Mouse (Mus musculus): Measurements from ENCODE around the gene Tet2.
A peak's percentile ranks its signal among the peaks of the same experiment; 100 is the strongest.
"Not testable (repeated sequence)": the region's sequence is repeated elsewhere in the genome, so short reads cannot be mapped to it uniquely, and the experiment has no call there.

Gene Tet2

DNA sequence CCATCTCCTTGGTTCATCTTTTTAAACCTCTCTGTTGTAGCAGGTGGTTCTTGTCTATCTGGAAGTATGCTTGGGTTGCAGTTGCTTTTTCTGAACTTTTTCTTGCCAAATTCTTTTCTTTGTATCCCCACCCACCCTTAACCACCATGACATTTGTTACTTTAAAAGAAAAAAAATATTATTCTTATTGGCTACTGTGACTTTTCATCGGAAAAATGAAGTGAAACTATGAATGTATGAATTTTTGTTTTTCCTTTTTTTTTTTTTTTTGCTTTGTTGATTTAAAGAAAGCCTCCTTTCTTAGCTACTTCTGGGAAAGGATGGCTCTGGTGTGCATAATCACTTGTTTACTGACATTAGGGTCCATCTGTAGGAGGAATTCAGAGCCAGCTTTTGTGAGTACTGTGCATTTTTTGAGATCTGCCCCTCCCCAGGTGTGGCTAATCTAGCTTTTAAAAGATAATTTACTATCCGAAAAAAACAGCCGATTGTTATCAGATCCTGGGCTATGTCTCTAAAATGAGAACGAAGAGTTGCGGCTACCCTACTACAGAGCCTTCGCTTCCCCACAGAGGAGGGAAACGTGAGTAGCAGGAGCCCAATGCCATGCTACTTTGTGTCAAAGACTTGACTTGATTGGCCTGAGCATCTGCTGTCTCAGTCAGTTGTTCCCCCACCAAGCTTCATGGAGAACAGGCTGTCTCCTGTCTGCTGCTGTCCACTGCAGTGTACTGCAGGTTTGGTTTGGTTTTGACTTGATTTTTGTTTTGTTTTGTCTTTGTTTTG lies 4.6 kb upstream of the Tet2 start:
- no peak for ATAC-seq (ENCODE audit: insufficient number of reproducible peaks, low FRiP score, low TSS enrichment)

DNA sequence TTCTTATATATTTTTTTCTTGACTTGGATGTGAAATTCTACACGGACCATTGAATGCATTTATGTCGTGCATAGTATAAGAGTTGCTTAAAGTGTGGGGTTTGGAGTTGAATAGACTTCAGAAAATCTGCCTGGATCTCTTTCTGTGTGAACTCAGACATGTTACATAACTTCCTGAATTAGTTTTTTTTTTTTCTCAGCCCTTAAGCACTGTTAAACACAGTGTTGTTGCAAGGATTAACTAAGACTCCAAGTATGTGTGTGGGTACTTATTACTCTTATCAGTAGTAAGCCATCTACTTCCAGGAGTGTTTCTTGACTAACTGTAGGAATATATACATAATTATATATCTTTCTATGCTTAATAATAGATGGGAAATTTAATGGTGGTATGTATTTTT lies 3.7 kb upstream of the Tet2 start:
- no peak for ATAC-seq (ENCODE audit: insufficient number of reproducible peaks, low FRiP score, low TSS enrichment)

DNA sequence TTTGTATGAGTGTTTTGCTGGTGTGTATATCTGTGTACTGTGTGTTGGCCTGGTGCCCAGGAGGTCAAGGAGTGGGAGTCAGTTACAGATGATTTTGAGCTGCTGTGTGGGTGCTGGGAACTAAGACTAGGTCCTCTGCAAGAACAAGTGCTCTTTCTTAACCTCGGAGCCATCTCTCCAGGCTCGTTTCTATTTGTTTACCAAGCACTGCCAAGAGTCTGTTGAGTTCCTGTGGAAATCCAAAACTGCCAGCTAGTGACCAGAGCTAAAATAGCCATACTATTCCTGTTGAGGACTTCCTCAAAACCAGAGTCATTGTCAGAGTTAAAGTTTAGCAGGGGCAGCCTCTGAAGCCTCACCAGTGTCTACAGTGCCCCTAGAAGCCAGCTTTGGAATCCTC lies 1.9 kb upstream of the Tet2 start:
- no peak for ATAC-seq (ENCODE audit: insufficient number of reproducible peaks, low FRiP score, low TSS enrichment)

DNA sequence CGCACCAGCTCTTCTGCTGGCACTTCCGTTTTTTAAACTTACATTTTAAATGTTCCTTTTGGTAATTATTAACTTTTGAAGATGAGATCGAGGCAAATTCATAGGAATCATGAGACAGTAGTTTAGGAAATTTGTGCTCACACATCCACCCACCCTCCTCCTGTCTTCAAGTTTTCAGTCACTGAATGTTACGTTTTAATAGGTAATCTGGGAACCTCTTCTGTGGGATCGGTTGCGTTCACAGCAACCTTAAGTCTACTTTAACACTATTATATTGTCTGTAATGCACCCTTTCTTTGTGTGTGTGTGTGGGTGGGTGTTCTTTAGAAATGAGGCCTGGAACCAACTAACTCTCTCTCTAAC lies 346 bp upstream of the Tet2 start:
- no peak for ATAC-seq (ENCODE audit: insufficient number of reproducible peaks, low FRiP score, low TSS enrichment)

DNA sequence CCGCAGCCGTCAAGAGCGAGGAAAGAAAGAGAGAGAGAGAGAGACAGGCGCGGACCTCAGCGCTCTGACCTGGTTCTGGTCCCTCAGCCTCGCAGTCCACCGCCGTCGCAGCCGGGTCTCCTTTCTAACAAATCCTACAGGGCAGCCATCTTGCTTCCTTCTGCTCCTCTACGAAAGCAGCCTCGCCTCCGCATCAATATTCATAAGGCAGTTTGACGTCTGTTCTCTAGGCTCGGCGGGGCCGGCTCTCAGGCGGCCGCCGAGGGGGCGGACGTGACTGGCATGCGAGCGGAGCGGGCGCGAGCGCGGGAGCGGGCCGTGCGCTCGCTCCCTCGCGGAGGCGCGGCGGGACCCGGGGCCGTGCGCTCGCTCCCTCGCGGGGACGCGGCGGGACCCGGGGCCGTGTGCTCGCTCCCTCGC lies 798 bp downstream of the Tet2 start:
- peak; percentile 93 for ATAC-seq (ENCODE audit: insufficient number of reproducible peaks, low FRiP score, low TSS enrichment)

DNA sequence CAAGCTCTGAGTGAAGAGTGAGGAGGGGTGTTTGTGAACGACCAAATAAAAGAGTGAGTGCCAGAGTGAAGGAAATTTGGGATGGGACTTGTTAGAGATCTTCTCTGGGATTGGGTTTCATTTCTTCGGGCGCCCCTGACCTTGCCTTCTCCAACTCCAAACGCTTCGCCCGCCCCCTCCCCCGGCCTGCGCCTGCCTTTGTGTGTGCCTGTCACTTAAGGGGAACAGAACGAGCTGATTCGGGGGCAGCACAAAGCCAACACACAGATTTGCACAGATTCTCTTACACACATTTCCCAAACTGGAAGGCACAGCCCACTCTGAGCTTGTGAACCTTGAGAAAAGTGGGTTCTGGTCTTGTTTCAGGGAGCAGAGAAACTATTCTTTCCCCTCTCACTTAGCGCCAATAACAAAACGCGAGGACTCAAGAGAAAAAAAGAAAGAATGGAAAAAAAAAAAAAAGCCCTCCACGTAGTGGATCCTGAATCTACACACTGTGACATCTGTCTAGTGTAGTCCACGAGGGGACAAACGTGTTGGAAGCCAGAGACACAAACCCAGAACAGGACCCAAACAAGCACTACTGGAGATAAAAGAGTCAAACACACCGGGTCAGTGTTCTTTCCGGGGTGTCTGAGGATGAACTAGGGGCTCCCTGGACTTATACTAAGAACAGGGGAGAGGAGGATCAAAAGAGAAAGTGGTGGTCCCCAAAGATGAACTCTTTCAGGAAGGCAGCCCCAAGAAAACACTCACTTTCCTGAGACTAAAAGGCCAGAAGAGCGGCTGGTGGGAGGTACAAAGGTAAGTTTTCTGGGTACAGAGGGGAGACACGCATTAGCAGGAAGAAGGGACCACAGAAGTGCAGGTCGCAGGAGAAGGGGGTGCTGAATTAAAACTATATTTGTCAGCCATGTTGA lies 1.6 kb downstream of the Tet2 start:
- ATAC-seq (ENCODE audit: insufficient number of reproducible peaks, low FRiP score, low TSS enrichment) = peak; percentile 2; the same call in 1 of the 2 replicates

DNA sequence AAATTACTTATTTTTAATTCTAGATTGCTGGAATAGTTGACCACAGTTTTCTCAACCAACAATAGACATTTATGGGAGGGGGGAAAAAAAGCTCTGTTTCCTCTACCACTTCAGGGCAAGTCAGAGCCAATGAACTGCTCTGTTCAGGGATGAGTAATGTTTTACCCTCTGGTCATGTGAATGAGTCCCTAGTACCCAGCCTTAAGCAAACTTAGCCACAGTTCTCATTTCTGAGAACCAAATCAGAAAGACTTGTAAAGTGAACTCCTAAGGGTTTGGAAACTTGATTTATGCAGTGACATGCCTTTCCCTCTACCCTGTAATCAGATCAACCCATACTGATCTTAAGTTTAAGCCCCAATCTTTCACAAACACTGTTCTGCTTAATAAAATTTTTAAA lies 2.9 kb downstream of the Tet2 start:
- no peak for ATAC-seq (ENCODE audit: insufficient number of reproducible peaks, low FRiP score, low TSS enrichment)

DNA sequence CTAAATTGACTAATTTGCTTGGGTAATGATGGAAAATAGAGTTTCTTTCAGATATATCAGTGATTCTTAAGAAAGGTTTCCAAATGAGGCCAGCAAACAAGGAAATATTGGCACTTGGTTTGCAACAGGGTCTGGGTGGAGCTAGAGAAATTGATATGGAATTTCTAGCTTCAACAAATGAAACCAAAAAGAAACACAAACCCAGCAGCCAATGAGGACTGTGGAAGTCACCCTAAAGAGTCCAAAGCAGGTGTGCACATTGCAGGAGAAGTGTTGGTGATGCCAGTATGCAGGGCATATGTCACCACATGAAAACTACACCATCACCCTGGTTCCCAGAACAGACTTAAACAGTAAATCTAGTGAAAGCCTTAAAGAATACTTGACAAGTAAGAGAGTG lies 3.9 kb downstream of the Tet2 start:
- no peak for ATAC-seq (ENCODE audit: insufficient number of reproducible peaks, low FRiP score, low TSS enrichment)

DNA sequence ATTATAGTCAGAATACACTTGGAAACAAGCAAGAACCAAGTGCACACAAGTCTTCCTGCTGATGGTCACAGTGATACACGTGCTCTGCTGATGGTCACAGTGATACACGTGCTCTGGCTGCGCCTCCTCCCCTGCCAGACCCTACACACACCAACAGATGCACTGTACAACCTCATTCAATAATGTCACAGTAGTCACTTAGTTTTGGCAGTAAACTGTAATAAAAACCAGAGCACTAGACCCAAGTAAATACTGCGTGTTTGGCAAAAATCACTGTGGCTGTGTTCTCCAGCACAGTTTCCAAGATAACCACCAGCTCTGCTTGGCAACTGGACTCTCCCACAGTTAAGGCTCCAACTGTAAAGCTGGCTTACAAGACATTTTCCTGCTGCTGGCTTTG lies 4.9 kb downstream of the Tet2 start:
- ATAC-seq (ENCODE audit: insufficient number of reproducible peaks, low FRiP score, low TSS enrichment) = no peak

DNA sequence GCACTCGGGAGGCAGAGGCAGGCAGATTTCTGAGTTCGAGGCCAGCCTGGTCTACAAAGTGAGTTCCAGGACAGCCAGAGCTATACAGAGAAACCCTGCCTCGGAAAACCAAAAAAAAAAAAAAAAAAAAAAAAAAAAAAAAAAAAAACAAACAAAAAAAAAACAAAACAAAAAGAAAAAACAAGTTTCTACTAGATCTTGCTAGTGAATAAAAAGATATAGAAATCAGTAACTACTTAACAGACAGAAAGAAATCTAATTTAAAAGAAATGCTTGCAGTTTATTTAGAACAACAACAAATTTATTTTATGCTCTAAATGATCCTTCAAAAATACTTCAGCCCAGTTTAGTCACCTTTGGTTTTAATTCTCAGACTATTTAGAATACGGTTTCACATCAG lies 6.4 kb downstream of the Tet2 start:
- not testable (repeated sequence) for ATAC-seq (ENCODE audit: insufficient number of reproducible peaks, low FRiP score, low TSS enrichment)

DNA sequence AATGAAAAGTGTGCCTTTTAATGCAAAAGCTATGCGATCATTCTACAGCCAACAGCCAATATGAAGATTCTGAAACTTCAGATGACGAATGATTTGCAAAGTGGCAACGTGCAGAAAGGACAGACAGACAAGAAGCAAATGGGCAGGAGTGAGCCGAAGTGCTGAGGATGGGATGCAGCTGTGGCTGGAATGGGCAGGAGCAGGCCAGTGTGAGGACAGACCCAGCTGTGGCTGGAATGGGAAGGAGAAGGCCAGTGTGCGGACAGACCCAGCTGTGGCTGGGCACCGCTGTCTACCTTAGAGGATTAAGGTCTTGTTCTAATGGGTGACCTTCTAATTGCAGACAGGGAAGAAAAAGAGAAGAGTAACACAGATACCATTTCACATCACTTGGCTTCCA lies 9.3 kb downstream of the Tet2 start:
- no peak for ATAC-seq (ENCODE audit: insufficient number of reproducible peaks, low FRiP score, low TSS enrichment)

DNA sequence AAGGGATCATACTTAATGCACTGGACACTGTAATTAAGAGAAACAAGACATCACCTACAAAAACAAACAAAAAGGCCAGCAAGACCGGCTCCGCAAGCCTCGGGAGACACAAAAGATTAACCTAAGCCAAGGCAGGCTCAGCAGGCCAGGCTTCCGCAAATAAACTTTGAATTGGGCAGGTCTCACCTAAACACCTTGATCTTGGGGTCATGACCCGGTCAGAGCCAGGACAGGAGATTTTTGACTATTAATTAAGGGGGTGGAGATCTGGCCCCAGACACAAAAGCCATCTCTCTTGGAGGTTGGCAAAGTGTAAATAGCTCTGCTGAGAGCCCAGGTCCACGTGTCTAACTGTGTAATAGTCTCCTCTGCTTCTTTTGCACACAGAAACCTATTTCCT lies 10.9 kb downstream of the Tet2 start:
- ATAC-seq (ENCODE audit: insufficient number of reproducible peaks, low FRiP score, low TSS enrichment) = no peak

DNA sequence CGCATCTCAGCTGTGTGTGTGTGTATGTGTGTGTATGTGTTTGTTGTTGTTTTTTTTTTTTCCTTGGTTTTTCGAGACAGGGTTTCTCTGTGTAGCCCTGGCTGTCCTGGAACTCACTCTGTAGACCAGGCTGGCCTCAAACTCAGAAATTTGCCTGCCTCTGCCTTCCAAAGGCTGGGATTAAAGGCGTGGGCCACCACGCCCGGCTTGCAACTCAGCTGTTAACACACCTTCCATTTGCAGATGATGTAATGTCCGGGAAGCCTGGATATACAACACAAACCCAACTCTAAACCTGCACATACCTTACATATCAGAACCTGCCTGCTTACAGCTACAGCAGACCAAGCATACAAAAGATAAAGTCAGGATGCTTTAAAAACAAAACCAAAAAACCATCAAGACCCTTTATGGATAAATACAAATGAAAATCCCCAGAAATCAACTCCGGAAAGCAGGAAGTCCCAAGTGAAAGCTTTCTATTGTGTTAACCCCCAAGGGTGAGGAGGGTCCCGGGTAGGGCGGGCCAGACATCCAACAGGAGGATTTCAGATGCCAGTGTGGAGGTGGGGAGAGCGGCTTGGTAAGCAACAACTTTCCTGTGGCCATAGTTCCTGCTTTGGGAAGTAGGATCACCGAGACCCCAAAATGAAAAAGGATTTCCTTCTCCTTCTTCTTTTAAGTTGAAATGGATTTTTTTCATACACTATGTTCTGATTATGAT lies 11.5 kb downstream of the Tet2 start:
- no peak for ATAC-seq (ENCODE audit: insufficient number of reproducible peaks, low FRiP score, low TSS enrichment)

DNA sequence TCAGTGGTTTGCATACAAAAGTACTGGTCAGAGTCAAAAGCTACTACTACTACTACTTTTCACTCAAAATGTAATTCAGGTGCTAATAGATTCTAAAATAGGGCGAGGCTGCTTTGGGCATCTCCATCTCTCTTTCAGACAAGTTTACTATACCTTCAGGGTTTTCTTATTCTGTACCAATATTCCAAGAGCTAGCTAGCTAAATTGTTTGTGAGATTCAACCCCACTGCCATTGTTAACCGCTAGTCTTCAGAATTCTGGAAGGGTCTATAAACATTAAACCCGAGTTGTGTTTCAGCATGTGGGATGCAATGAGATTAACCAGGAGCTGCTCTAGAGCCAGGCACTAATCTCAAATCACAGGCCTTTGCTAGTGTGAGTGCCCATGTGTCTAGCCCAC lies 12.1 kb downstream of the Tet2 start:
- no peak for ATAC-seq (ENCODE audit: insufficient number of reproducible peaks, low FRiP score, low TSS enrichment)

DNA sequence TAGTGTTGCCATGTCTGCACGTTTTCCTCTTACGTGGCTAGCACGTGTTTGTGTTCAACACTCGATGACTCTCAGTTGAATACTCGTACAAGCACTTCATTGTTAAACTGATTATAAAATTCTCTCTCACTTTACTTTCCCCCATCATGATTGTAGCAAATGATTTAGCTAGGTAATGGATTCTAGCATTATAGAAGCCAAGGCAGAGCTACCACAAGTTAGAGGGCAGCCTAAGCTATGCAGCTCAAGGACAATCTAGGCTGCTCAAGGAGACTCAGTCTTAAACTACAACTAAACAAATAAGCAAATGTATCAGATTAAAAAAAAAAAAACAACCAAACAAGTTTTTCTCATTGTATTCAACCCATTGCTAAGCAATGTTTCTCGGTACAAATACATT lies 12.7 kb downstream of the Tet2 start:
- ATAC-seq (ENCODE audit: insufficient number of reproducible peaks, low FRiP score, low TSS enrichment) = no peak

DNA sequence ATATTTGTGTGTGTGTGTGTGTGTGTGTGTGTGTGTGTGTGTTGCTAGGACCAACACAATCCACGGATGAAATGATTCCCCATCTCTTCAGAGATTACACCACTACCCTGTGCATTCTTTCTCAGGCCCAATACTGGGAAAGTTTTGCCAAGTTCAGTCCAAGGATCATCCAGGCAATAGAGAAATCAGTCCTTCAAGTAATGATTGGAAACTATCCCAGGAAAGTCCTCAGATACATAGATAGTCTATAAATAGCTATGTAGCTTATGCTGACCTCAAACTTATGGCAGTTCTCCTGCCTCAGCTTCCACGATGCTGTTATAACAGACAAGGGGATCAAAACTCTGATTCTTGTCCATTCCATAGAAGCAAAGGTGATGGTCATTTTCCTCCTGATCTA lies 13.8 kb downstream of the Tet2 start:
- no peak for ATAC-seq (ENCODE audit: insufficient number of reproducible peaks, low FRiP score, low TSS enrichment)

DNA sequence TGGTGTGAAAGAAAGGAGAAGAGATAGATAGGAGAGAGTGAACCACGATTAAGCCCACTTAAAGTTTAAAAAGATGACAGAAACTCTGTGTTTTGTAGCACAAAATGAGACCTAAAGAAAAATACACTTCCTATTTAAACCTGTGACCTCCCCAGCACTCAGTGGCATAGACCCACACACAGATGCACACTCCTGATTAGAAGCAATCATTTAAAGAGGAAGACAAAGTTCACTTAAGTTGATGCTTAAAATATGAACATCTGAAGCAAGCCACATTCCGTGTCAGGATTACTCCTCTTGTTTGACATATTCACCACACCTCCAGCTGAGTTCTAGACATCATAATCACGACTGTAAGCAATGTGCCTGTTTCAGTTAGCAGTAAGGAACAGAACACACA lies 14.3 kb downstream of the Tet2 start:
- no peak for ATAC-seq (ENCODE audit: insufficient number of reproducible peaks, low FRiP score, low TSS enrichment)

DNA sequence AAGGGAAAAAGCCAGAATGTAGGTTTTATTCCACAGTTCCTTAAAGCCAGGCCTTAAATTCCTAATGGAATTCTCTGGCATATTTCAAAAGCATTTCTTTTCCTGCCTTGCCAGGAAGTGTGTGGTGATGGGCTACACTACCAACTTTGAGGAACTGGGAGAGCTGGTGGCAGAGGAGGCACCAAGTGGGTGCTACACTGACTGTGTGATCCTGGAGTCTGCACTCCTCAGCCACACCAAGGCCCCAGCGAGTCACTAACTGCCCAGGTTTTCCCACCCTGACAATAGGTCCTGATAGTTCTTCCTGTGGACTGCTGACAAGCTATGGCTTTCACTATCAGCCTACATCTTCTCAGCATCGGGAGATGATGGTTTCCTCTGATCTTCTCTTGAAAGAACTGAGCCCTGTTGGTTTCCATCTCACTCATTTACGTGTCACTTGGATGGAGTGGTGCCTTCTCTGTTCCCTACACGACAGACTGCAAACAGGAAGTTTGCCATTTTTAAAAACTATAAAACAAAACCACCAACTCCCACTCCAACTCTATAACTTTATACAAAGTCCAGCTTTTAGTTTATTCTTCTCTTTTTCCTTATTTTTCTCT lies 18.7 kb downstream of the Tet2 start:
- ATAC-seq (ENCODE audit: insufficient number of reproducible peaks, low FRiP score, low TSS enrichment) = no peak

DNA sequence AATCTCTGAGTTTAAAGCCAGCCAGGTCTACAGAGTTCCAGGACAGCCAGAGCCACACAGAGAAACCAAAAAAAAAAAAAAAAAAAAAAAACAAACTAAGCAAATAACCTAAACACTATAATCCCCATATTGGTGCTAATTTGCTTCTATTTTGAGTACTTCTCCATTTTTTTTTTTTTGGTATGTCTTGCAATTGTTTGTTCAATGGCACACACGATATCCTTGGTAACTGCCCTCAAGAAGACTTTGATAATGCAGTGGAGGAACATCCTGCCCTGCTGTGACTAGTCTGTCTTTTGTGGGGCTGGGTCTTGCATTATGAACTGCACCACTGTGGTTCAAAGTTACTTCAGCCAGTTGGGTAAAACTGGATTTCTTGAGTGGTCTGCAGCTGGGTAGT lies 19.4 kb downstream of the Tet2 start:
- no peak for ATAC-seq (ENCODE audit: insufficient number of reproducible peaks, low FRiP score, low TSS enrichment)

DNA sequence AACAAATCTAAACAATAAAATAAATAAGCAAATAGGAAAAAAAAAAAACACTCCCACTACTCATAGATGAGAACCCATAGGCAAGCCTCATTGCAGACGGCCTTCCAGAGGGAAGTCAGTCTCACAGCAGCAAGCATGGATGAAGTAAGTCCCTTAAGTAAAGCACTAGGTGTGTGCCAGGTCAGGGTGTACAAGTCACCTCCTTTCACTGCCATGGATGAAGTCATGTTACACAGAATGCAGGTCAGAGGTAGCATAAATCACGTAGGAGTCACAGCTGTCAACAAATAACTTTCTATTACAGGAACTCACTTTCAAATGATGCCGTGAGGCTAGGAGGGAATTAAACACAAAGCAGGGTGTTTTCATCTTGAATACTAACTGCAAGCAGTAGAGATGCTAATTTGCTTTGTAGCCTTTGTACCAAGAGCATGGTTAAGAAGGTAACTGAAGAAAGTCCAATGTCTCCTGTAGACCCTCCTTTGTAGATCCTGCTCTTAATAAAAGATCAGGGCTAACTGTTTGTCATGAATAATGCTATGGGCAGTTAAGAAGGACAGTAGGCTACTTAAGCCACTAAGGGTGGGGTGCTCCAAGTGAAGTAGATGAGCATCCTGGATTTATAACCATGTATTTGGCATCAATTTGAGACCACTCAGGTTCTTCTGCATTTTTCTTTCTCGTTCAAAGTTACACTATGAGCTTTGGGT lies 20.4 kb downstream of the Tet2 start:
- no peak for ATAC-seq (ENCODE audit: insufficient number of reproducible peaks, low FRiP score, low TSS enrichment)
